Mouse (Mus musculus): ENCODE data around the gene Atp8a1.
"Not testable (repeated sequence)": the region's sequence is repeated elsewhere in the genome, so short reads cannot be mapped to it uniquely, and the experiment has no call there.

The Atp8a1 gene

DNA sequence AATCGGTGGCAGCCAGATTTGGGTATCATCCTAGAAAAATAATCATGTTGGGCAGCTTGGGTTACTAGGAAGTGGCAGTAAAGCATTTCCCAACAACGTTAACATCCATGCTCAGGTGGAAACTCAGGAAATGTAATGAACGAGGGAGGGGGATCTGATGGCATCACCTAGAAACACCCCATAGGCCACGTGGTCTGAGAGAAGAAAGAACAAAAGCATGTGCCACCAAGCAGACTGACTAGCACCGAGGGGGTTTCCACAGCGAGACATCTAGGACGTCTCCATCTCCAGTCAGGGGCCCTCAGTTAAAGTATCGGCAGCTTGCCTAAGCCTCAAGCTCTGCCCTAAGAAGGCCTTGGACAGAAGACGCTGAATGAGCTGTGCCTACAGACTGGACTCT is 21.0 kb downstream of the Atp8a1 start:
- no peak for DNase-seq

DNA sequence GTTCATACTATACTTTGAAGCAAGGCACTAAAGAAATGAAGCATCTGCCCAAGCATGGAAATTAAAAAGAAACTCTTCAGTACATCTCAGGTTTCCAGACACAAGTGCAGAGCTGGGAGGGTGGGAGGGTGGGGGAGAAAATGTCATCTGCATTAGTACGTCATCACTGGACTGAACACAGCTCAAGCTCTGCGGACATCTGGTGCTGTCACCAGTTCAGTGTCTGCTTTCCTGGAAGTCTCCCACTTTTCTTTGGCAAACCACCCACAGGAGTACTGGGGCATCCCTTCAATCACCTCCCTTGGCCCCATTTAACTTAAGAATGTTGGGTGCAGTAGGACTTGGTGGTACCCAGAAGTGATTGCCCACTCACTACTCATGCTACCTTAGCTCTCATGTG is 22.6 kb downstream of the Atp8a1 start:
- DNase-seq: no peak

DNA sequence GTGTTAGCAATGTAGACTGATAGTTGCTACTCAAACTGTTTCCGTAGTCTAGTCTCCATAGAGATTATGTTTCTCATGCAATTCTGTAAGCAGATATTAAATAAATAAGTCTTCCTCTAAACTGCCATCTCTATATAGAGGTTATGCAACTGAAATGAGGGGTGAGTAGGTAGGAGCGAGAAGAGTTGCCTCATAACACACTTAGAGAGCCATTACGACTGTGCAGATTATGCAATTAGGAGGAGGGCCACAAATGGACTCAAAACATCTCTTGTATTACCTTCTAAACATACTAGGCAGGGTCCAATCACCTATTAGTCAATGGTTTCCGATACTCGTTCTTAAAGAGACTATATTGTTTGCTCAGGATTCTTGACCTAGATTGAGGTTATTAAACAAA is 23.5 kb downstream of the Atp8a1 start:
- DNase-seq: peak; percentile 45

DNA sequence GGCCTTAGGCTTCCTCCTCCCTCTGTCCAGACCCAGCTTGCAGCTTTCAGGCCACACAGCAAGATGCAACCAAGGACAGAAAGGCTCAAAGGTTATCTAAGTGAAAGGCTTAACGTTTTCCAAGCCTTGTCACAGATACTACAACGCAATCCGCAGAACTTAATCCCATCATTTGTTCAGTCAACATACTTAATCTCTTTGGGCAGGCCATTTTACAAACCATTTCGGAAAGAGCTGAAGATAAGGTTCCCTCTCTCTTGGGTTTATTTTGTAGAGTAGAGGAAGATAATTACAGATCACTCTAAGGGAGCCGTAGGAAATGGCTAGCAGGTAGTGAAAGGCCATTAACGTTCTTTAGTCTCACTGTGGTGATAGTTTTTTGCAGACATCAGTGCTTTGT is 24.6 kb downstream of the Atp8a1 start:
- no peak for DNase-seq

DNA sequence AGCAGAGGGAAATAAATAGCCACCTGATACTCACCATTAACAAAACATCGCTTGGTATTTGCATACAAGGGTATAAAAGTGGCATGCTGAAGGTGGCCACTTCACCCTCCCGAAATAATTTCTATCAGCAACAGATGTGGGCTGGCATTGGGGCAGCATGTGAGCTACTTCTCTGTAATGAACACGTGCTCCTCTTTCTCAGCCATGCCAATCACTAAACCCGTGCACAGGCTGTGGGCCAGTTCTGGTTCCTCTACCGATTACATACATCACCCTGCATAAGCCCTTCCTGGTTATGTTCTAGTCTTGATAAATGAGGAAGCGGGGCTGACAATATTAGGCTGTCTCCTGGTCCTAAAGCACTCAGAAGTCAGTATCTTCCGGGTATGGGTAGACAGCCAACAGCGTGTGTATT is 25.2 kb downstream of the Atp8a1 start:
- DNase-seq: no peak

DNA sequence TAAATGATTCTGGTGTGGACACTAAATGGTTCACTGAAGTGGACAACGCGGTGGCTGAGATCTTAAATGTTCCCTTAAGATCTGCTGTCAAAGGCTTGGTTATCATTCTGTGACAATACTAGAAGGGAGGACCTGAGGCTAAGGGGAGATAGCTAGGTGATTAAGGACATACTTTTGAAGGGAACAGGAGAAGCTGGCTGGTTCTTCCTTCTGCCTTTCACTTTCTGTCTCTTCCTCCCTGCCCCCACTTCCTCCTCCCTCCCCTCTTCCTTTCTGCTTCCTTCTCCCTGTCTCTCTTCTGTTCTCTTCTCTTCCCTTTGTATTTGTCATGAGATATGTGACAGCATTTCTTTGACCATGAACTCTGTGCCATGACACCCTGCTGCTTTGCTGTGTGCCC is 26.0 kb downstream of the Atp8a1 start:
- DNase-seq: no peak

DNA sequence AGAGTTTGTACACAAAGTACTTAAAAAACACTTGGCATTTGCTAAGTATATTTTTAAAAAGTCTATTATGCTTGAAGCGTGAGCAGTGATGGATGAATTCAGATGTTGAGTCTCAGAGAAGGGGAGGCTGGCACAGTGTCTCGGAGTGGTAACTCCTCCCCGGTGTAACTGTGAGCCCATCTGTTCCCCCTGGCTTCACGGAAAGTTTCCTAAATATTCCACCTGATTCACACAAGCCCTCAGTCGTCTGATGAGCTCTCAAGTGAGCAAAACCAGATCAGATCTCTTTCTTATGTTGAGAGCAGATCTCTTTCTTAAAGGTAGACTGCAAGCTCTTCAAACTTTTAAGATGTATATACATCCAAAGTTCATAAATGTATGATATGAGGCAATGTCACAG is 27.8 kb downstream of the Atp8a1 start:
- no peak for DNase-seq

DNA sequence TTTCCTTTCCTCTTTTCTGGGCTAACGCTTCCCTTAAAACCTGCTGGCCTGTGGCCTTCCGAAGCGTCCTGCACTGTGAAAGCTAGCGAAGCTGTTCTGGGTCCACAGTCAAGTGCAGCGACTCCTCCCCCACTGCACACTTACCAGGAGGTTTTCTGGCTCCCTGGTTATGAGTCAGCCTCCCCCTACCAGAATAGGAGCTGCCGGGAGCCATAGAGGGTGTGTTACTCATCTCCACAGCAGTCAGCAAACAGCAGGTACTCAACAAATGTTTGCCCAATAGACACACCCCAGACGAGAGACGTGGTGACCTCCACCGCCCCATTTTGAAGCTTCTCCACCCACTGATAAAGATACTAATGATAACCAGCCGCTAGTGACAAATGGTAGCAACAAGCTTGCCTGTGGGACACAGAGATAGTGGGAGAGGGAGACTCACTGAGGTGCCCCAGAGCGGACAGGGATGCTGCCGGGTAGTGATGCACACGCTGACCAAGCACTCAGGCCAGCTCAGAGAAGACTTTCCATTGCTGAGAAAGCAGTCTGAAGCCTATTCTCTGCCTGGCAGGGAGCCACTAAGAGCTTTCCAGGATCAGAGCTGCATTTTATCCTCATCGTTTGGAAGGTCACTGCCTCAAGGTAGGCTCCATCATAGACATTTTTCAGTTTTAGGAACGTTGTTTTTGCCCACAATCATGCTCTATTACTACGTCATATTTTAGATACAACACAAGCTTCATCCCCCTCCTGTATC is 31.5 kb downstream of the Atp8a1 start:
- DNase-seq: no peak

DNA sequence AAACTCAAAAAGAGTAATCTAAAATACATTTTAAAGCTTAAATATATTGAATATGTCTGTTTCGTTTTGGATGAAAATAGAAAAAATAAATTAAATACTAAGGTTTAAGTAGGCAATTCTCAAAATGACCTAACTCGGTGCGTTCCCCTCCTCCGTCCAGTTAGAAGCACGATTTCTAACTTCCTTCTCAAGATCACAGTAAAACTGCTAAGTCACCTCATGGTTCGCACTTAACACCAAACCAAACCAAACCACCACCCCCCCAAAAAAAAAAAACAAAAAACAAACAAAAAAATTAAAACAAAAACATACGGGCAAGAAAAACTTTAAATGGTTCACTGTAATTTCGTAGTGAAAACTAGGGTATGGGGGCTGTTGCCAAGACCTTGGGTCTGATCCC is 32.2 kb downstream of the Atp8a1 start:
- not testable (repeated sequence) for DNase-seq

DNA sequence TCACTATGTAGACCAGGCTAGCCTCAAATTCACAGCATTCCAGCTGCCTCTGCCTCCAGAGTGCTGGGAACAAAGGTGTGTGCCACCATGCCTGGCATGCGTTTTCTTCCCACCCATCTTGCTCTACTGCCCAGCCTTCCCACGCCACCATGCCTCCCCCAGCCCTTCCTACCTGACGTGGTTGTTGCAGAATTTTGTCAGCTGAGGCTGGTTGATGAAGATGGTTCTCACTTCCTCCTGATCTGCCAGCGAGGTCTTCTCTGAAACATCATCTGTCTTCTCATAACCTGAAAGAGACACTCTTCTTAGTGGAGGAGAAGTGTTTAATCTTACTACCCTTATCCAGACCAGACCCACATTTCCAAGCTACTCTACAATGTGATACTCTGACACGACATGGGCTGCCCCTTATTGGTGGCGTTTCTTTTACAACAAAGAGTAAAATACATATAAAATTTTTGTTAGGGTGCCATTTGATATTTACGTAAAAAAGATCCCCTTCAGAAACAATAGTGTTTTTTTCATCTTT is 32.7 kb downstream of the Atp8a1 start:
- no peak for DNase-seq

DNA sequence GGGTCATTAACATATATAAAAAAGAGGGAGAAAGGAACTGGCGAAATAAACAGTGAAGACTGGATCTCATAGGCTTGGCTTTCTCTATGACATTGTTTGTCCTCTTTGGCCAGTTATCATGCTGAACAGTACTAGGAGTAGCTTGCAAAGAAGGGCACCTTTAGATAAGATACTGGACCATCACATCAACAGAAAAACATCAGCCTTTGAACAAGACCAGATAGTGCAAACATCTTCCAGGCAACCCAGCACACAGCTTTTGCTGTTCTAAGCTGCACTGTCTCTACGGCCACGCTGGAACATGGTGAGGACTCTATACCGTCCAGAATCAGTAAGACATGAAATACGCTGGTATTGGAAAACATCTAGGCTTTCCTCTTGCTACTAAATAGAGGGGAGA is 33.9 kb downstream of the Atp8a1 start:
- DNase-seq: no peak

DNA sequence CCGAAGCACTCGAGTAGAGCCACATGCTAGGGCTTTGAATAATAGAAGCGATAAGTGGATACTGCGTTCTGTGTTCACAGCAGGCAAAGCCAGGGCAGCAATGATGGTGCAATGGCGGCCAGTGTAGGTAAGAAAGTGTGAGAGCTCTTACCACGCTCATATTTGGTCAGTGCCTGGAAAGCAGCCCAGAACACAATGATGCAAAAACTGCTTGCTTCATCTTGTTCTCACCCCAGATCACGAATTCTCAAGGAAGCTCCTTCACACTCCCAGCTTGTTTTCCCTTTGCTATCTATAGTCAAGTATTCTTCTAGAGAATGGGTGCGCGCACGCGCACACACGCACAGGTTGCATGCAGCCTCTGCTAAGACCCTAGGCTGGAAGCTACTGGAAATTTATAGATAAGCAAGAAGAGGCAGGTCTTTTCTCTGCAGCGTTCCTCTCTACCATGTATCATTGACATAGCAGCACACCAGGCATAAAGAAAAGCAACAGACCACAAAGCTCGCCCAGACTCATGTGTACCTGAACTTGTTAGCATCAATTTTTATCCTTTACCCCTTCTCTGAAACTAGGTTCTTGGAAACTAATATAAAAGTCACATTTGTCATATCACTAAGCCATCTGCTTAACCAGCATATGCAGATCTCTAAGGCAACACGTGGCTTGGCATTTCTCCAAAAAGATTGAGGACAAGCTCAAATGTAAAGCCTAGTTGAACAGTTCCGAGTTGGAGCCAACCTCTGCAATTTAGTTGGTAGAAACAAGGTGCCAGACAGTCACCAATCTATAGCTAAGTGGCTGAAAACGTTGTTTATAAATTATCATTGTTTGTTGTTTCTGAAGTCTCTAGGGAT is 44.8 kb downstream of the Atp8a1 start:
- peak; percentile 58 for DNase-seq

DNA sequence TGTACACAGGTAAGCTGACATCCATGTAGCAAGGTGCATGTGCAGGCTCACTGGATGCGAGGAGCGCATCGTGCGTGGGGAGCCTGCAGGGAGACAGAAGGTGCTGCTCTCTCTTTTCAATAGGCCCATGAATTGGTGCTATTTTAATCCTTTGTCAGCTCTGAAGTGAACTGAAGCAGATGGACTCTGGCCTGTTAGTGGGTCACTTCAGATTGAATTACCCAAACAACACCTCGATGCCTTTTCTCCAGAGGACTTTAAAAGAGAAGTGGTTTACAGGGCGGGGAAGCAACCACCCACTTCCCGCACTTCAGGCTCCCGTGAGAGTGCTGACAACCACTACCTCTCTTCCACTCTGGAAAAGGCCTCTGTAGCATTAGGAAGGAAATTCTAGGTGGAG is 46.4 kb downstream of the Atp8a1 start:
- DNase-seq: peak; percentile 45

DNA sequence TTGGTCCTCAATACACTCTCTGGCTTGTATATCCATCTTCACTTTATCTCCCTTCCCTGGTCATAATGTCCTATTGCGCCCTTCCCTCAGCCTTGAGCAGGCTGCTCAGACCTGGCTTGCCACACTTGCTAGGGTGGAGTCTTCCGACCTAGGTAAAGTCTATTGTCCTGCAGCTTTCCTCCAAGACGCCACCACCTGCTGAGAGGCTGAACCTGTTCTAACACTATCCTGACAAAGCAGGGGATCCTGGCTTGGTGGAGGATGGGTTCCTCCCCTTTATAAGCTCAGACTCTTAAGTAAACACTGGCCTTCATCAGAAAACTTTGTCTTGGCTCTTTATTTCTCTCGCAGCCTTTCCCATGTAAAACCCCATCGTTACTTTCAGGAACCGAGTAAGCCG is 47.4 kb downstream of the Atp8a1 start:
- DNase-seq: no peak

DNA sequence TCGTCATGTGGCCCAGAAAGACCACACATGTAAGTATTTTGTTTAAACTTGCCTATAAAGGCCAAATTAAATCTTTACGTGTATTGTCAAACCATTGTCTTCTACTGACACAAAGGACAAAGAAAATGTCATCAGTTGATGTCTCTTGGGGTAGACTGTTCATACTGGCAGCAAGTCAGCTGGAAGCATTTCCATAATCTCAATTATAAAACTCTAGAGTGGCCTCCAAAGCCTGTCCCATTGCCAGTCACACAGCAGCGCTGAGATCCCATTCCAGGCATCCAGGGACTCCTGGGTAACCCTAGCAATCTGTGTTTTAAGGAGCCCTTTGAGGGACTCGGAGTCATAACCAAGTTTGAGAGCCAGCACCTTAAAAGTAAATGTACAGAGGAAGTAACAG is 48.9 kb downstream of the Atp8a1 start:
- no peak for DNase-seq

DNA sequence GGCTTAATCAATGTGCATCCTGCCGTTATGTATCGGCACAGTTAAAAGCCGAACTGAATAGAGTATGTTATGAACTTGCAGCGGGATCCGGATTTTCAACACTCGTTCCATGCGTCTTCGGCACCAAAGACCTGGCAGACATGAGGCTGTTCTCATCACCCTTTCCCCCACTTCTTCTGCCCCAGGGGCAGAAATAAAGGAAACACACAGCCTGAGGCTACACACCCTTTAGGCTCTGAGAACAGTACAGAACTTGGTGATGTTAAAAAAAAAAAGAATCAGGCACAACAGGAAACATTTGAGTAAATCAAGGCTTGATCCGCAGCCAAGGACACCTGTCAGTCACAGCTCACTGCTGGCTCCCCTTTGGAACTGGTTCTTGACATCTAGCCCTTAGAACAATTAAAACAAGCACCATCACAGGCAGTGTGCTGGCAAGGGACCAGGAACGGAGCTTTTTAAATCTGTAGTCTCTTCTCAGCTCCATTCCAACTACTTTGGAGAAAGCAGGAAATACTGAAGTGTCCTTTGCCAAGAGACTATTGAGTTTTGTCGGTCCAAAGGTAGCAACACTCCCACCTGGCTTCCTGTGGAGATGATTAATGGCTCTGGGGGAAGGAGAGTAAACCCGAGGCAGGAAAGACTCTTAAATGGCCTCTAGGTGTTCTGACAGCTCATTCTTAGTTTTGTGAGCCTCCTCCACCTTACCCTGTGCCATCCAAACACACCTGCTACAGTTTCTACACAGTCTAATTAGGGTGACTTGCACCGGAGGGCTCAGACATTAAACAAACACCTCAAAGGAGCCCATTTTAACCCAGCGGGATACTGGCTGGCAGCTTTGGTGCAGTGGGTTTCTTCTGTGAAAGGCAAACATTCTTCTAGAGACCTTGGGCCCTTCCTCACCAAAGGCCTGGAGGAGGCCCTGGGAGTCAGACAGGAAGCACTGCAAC is 50.0 kb downstream of the Atp8a1 start:
- DNase-seq: no peak

DNA sequence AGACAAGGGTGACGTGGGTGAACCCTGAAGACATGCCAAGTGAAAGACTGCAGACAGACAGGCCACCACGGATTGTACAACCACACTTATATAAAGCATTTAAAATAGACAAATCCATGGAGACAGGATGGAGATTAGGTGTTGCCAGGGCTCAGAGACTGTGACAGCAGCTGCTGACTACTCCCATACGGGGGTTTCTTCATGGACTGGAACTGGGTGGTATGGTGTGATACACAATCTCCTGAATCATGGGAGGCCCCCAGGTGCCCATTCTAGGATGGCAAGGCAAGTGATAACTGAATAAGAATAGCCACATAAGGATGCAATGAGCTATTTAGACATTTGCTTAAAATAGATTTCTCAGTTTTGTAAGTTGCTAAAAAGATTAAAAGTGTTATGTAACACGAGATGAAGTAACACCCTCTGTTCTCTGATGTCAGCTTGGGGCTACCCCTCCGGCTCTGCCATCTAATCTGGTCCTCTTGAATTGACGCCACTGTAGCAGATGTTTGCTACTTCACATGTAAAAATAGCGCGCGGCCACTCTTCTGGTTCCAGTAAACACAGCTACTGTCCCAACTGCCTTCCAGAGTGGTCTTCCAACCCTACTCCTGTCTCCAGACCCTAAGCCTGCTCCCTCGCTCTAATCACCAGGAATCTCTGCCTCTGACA is 53.0 kb downstream of the Atp8a1 start:
- no peak for DNase-seq

DNA sequence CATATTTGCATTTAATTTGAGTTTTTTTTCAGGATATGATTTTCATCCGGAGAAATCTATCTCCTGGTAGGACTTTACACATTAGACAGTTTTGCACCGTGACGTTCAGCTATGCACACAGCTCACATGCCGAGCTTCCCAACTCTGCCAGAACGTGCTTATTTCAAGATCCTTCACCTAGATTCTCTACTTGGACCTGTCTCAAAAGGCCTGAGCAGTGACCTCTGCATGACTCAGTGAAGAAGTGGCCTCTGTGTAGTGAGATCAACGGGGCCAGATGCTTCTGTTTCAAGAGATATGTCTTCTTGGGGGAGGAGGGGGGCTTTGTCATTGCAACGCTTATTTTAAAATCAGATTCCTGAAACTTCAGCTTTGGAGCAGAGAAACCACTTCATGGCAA is 64.5 kb downstream of the Atp8a1 start:
- no peak for DNase-seq

DNA sequence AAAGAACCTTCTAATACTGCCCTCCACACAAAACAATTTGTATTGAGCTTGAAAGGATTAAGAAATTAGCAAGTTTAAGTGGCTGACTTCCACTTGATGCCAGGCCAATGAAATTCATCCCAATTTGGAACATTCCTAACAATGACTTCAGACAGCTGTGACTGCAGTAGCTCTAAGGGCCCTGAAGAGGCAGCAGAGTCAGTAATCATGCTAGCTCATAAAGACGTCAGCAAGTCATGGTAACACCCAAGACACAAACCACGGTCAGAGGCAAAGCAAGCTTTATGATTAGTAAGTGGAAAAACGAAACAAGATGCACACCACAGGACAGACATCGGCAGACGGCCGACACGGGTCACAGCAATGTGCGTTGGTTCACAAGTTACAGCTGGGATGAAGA is 69.2 kb downstream of the Atp8a1 start:
- peak; percentile 70 for DNase-seq

DNA sequence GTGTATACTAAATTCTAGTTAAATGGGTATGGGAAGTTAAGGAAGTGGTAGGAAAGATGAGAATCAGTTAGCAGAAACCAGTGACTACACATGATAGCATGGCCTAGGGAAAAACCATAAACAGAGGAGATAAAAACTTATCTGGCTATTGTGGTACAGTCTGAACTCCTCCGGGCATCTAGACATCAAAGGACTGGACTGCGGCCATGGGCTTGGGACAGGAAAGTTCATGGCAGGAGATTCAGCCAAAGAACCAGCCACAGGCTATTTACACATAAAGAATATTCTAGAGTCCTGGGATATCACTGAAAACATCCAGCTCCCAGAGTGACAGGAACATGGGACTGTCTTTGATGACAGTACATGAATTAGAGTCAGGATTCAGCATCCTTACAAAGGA is 73.0 kb downstream of the Atp8a1 start:
- no peak for DNase-seq

DNA sequence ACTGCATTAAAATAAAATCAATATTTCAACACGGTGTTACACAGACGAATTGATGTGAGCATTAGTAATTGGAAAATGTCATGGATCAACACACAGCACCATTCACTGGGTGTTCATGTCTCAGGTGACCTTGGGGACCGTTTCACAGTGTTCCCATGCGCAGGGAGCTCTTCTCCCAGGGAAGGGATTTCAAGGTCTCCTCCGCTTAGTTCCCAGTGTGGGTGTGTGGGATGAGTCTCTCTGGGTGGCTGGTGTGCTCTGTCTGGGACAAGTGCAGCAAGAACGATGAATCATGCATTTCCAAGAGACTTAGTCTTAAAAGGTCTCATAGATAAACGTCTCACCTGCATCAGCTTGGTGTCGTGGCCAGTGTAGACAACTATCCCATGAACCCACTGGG is 78.5 kb downstream of the Atp8a1 start:
- no peak for DNase-seq

DNA sequence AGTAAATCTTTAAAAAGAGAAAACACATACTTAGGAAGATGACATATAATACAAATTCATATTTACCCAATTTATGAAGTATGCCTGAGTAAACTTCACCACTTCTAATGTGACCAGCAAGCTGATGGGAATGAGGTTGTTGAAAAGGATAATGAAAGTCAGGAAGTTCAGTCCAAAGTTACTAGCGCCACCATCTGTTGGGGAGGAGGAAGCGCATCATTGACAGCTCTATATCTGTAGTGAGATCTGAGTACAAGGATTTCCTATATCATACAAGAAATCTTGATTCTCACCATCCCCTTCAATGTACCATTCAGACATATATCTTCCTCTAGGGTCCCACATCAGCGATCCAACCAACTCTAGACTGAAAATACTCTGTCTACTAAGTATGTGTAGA is 82.4 kb downstream of the Atp8a1 start:
- no peak for DNase-seq
